Mouse (Mus musculus) layer of hippocampus, postnatal 10 days (tissue): ENCODE measurements around the gene AC131692.1. TPM values are rescaled to one million over a fixed set of nuclear protein-coding genes. Genes with fewer than 3 reads are reported as not detected.

Experiments
- DNase-seq, 2 experiments: peaks; one replicate each; pipeline ENCODE4 v3.0.0; 2021; ENCODE audit warnings: low spot score in 2 of 2
- total RNA-seq, 2 experiments: library from RNA; stranded (reverse); gene quantifications; 2 replicates each; pipeline ENCODE4 v1.2.3; 2021

AC131692.1 gene
- total RNA-seq, 2 experiments from 2014 or later, result 0.80 TPM; not detected in 1

DNA sequence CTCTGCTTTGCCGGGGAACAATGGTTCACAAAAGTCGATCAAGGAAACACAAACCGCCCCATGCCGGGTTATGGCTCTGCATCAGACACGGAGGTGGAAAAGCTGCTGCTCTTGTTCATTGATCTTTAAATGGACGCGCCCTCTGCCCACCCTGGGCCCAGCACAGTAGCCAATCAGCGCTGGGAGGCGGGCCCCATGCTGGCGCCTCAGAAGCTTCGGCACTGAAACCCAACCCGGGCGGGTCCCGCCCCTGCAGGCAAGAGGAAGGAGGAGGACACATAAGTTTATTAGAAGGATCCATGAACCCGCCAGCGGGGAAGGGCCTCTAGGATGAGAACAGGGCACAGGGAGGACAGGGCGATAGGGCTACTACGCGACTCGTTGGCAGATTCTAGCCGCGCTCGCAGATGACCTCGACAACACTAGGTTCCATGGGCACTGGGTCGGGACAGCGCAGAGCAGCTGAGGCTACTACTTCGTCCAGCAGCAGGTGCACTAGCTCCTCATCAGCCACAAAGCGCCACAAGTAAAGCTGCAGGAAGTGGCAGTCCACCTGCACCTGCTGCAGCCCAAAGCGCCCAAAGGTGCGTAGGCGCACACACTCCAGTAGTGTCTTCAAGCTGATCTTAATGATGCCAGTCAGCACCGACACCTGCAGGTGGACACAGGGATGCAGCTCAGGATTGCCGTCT is 26.3 kb upstream of the AC131692.1 start, which contains the start of gene Tm7sf2:
Gene Tm7sf2, minus strand, starts transcription at position 650 of the 692 bp plus-strand sequence.
- peak; percentile 89 to 91 for DNase-seq

DNA sequence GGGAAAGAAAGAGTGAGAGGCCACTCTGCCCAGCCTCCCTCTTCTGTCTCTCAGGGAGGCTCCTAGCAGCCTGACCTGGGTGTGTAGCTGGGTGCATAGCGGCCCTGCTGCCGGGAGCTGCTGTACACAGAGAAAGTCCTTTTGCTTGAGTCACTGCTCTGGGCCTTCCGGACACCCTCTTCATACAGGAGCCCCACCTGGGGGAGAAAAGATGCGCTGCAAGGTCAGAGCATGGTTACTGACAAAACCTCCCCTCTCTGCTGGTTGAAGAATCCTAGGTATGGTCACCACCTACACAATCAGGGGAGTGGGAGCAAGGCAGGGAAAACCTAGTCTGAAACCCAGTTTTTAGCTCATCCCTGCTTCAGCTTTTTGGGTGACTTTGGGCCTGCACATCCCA is 25.3 kb upstream of the AC131692.1 start:
- no peak for DNase-seq

DNA sequence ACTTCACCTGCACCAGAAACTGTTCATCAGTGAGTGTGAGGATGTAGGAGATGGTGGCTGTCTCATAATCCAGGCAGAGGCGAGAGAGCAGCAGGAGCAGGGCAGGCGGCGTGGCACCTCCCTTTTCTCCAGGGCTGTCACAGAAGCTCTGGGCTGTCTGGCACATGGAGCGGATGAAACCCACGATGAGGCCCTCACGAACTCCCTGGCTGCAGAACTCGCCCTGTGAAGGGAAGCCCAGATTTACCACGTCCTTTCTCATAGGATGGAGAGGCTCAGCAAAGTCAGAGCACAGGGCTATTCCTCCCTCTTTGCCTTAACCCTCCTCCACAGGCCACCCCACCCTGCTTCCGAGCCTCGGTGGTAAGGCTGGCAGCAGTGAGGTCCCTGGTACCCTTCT is 24.4 kb upstream of the AC131692.1 start:
- DNase-seq, result no peak

DNA sequence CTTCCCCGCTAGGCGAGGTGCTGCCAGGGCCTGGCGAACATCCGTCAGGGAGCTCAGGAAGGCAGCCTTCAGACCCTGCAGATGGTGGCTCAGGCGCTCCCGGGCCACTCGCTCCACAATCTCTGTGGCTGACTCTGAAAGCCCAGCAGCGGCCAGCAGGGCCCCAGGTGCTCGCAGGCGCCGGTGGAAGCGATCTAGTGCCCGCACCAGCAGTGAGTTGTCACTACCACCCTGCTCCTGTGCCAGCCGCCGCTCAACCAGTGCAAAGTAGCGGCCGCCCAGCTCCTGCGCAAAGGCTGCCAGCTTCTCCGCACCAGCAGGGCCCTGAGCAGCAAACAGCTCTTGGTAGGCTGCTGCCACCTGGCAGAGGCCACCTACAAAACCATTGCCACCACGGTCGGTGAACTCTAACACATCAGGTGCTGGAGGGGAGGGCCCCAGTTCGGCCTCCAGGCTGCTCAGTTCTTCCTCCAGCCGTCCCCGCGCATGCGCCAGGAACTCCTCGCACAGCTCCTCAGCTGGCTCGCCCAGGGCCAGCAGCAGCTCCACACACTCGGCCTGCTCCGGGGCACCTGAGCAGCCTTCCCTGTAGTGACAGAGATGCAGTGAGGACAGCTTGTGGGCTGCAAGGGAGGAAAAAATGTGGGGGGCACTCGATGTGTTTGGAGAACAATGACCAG is 23.5 kb upstream of the AC131692.1 start:
- DNase-seq, result no peak

DNA sequence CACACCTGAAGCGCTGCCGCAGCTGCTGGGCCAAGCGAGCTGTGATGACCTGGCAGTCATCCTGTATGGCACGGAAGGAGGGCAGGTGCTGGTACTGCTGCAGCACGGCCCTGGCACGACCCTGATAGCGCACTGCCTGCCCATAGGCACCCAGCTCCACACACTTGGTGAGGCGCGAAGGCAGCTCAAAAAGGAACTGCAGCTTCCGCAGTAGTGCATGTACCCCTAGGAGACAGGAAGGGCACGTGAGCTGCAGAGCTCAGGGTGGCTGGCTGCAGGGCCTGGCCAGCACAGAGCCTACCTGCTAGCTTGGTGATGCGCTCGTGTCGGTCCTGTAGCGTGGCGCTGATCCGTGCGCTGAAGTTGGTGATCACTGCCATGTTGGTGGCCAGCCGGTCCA is 23.0 kb upstream of the AC131692.1 start:
- no peak for DNase-seq

DNA sequence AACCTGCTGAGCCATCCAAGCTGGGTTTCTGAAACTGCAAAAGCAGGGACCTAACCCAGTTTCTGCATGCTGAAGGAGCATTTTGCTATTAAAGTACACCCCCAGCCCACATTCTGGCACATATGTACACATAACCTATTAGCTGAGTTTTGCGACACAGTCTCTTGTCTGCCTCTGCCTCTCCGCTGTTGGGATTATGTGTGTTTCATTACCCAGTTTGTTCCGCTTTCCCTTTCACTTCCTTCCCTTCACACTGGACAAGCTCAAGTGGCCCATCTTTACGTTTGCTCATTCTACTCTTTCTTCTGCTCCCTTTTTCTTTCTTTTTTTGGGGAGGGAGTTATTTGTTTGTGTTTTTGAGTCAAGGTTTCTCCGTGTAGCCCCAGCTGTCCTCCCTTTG is 20.3 kb upstream of the AC131692.1 start:
- no peak for DNase-seq

DNA sequence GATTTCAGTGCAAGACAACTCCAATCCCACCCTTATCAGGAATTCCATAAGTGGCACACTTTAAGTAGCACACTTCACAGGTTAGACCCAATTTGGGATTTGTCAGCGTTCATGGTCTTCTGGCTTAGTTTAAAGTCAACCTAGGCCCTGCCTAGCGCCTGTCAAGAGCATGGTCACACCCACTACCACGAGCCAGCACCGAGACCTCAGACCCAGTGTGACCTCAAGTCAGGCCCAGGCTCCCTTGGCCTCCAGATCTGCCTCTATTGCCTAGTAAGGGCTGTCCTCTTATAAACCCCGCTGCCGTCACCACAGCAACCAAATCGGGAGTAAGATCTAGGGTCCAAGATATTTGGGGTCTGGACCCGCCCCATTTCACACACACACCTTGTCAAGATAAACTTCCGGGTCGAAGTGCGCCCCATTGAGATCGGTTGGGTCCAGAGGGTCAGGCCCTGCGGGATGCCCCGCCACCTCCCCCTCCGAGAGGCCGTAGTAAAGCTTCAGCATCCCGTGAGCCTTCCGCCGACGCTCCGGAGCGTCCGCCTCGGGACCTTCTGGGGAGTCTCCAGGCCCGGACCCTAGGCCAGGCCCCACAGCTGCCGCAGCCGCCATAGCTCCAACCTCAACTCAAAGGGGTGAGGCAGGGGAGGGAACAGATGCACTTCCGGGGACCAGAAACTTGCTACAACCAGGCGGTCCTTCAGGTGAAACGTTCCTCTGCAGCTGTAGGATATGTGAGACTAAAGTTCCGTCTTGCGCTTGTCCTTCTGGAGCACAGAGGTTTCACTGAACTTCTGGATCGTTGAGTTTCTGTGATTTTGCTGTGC is 17.4 kb upstream of the AC131692.1 start, which contains the start of gene Vps51:
Gene Vps51, minus strand, starts transcription at position 668 of the 830 bp plus-strand sequence.
- peak; percentile 85 to 87 for DNase-seq

DNA sequence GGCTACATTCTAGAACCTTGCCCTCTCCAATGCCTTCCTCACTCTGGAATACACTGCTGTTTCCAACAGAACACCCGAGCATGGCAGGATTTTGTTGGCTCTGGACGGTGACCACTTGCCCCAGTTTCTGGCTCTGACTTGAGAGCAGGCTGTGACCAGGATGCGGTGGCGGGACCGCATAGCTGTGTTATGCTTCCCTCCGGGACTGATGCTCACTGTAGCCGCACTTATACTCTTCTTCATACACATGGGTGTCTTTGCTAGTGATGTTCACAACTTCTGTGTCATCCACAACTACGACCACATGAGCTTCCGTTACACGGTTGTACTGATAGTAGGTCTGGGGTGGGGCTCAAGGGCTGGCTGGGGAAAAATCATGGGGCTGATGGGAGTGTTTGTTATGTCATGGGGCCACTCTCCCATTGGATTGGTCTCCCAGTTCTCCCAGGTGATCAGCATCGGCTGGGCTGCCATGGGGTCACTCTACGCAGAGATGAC is 14.2 kb upstream of the AC131692.1 start, which contains the start of gene Tmem262:
Gene Tmem262, plus strand, starts transcription at position 51 of the 498 bp plus-strand sequence.
- DNase-seq, result no peak

DNA sequence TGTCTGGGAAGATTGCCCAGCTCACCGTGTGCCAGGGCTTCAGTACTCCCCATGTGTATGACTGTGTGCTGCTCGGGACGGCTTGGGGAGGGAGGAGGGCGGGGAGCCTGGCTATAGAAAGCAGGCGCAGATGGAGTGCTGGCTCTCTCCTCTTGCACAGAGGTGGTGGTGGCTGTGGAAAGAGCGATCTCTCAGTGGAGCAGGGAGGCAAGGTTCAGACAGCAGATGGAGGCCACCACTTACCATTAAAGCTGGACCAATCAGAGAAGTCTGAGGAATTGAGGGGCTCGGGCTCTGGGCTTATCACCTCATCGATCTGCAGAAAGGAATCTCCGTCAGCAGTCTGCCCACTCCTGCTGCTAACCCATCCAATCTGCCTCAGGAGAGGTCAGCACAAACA is 12.1 kb upstream of the AC131692.1 start, which contains the start of gene Gm28374:
Gene Gm28374, minus strand, starts transcription at position 101 of the 400 bp plus-strand sequence.
- no peak for DNase-seq

DNA sequence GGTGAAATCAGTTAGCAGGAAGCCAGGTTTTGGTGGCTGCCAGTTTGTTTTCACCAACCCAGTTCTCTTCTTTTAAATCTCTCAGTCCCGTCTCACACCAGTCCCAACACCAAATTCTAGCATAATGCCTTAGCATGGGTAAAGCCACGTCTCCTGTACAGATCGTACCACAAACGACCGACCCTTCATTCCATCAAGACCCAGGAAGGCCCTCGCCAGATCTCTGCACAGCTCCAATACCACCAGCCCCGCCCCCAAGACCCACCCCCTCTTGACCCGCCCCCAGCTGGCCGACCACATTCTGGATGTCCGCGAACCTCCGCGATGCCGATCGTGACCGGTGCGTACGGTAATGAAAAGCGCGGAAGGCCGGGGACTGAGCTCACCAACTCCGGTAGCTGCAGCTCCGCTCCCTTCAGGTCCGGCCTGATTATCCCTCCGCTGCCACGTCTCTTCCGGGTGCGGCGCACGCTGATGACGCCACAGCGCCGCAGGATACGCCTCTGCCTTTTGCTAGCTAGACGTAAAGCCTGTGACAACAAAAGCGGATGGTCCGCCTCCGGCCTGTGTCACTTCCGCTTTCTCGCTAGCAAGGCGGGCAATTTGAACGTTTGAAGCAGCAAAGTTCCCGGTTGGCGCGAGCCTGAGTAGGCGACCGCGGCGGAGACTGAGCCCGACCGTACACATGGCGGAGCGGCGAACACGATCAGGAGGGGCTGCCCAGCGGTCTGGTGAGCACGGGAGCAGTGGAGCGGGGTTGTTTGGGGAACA is 9.6 kb upstream of the AC131692.1 start, which contains the start of the genes Zfpl1 and Cdca5:
Gene Zfpl1, minus strand, starts transcription at position 479 of the 771 bp plus-strand sequence.
Gene Cdca5, plus strand, starts transcription at position 506 of the 771 bp plus-strand sequence.
- DNase-seq, result peak; percentile 94 to 95

DNA sequence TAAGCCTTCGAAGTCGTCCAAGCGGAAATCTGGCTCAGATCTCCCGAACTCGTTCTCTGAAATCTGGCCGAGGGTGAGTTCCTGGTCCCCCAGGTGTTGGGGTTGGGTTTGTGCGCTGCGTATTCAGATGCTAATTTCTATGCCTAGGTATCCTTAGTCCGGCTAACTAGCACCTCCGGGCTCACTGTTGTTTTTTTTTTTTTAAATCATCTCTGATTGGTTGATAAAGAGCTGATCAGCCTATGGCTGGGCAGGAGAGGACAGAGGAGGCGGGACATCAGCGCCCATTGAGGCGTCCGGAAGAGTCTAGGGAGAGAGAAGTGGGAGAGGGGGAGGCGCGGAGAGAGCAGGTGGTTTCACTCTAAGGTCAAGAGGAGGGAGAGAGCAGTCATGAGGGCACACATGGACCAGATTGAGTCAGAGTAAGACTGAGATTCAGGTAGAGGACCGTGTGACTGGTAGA is 8.8 kb upstream of the AC131692.1 start:
- DNase-seq, result peak; percentile 30 to 45

DNA sequence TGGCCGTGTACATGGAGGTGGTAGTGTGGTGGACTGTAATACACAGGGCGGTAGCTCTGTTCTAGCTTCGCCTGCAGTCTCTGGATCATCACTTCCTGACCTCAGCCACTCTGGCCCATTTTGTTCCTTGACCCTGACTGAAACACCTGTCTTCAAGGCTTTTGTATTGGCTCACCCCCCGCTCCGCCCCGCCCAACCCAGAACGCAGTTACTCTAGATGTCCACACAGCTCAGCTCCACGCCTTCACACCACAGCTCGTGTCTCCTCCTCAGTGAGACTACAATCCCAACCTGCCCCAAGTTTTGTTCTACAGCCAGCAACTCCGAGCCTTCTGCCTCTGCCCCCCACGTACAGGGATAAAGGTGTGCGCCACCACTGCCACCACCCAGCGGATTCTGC is 5.4 kb upstream of the AC131692.1 start:
- no peak for DNase-seq

DNA sequence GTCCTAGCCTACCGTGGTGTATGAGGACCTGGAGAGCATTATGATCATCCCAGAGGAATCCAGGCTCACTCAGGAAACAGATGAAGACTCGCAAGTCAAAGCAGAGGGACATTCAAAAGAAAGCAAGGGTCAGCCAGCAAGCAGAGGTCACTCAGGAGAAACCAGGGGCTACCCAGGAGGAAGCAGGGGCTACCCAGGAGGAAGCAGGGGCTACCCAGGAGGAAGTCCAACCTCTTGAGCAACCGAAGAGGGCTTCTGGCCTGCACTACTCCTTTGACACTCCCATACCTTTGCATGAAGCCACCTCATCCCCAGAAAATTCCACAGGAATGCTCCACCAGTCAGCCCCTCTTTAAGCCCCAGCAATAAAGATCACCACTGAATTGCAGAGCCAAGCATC is 3.6 kb downstream of the AC131692.1 start:
- DNase-seq, result no peak

DNA sequence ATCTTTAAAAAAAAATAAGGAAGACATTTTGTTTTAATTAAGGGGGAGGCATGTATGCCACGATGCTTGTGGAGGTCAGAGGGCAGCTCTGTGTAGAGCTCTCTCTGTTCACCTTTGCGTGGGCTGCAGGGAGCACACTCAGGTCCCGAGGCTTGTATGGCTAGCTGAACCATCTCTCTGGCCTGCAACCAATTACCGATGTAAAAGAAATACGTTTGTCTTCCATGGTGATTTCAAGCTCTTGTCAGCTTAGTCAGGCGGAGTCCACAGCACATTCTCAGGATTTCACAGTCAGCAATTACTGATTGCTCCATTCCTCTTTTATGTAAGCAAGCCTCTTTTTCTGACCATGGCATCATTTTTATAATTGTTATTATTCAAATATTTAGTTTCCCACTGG is 7.0 kb downstream of the AC131692.1 start:
- no peak for DNase-seq

DNA sequence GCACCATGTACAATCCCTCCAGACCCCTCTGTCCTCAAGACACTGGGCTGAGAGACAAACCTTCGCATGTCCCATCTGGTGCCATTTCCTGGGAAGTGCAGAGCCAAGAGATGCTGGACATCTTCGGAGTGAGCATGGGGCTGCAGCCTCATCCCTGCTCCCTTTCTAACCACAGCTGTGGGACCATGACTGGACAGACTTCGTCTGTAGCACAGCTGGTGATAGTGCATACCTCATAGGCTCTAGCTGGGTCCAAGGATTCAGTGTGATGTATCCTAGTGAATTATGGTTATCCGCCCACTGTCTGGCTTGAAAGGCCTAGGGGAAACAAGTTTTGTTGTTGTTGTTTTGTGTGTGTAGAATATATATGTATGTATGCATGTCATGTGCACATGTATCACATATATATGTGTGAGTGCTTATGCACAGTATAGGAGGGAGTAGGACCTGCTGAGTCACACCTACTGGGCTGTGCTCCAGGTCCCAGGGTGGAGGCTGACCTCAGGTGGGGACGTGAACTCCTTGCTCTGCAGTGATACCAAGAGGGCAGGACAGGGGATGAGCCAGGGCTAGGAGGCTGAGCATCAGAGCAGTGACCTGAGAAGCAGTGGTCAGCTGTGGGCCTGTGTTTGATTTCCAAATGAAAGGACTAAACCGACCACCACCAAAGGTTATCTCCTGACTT is 8.1 kb downstream of the AC131692.1 start:
- no peak for DNase-seq

DNA sequence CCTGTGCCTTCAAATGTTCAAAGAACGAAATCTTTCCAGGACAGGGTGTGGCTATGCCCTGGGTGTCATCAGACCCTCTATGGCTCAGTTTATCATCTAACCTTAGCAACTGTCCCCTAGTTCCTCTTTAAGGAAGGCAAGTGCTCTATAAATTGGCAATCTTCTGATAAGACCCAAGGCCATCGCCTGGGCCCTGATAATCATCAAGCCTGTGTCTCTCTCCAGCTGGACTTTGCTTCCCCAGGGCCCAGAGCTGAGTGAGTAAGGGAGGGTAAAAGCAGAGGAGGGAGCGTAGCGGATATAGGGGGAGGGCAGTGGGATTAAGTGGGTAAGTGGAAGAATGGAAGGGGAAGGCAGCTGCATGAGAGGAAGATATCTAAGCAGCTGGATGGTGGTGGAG is 10.3 kb downstream of the AC131692.1 start:
- DNase-seq, result no peak

DNA sequence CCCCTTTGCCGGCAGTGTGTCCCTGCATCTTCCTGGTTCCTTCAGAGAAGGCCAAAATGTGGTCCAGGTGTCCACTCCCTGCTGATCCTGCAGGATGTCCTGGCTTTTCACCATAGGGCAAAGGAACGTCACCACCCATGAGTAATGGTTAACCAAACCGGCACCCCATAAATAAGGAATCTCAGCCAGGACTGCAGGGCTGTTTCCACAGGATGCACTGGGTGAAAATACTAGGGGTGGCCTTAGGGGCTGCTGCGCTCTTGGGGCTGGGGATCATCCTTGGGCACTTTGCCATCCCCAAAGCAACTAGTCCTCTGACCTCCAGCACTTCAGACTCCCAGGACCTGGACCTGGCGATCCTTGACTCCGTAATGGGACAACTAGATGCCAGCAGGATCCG is 11.4 kb downstream of the AC131692.1 start, which contains the start of gene Naaladl1:
Gene Naaladl1, plus strand, starts transcription at position 197 of the 400 bp plus-strand sequence.
- DNase-seq, result no peak

DNA sequence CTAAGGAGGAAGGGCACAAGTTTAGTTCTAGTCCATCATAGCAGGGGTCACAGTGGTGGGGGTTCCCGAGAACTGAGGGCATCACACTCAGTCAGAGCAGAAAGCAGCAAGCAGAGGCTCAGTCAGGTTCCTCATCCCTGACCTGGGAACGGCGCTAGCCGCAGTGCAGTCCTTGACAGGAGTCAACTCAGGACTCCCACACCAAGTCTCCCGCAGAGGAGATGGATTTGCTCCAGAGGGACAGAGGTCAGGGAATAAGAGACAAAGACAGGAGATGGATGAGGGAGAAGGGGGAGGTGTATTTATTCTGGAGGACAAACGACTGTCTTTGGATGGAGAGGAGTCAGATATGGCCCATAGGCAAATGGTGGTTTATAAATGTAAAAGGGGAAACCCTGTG is 18.9 kb downstream of the AC131692.1 start:
- no peak for DNase-seq

DNA sequence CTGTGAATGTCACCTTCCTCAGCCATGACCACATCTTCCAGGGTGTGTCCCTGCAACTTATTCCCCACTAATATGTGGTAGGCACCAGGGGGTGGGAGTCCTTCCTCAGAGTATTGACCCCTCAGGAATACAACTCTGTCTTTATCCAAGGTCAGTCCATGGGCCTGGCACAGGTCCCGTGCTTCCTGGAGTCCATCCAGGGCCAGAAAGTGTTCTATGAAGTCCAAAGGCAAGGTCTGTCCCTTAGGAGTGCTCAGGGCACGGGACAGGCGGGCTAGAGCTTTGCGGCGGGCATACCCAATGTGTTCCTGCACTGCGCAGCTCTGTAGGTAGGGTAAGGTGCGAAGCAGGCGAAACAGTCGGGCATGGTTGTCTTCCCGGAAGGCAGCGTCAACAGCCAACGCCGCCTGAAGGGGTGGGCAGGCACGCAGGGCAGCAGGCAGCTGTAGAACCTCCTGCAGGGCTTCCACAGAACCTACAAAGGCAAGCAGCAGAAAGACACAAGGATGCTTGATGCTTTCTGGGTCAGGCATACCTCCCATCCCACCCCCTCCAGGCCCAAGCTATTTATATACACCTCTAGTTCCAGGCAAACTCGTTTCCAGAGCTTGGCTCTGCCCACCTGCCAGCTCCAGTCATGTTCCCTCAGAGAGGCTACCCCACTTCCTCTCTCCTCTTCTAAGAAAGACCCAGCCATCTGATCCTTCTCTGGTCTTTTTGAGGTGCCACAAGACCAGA is 22.1 kb downstream of the AC131692.1 start:
- no peak for DNase-seq
